Mouse (Mus musculus) liver, embryonic 14.5 days (tissue): ENCODE measurements around the gene Cnih2. TPM values are rescaled to one million over a fixed set of nuclear protein-coding genes. Genes with fewer than 3 reads are reported as not detected.

Experiments
- ATAC-seq: fragments of 200-750 bp; cut with Nextera tagmentation; 2 replicates; pipeline ENCODE4 v1.8.0; 2017; ENCODE audit warnings: moderate number of reproducible peaks, mild to moderate bottlenecking, moderate library complexity; ENCODE audit not compliant: insufficient read depth
- DNase-seq, 3 experiments: peaks; one replicate each; pipeline ENCODE4 v3.0.0-alpha.2; 2012 to 2013; ENCODE audit warnings: low read depth in 3 of 3, low spot score in 3 of 3
- H3K27ac ChIP-seq: fragments of 300-500 bp; sonication (generic); 2 replicates; pipeline ENCODE4 v1.5.1; 2014; ENCODE audit warnings: moderate library complexity, mild to moderate bottlenecking, control low read depth, inconsistent platforms
- H3K27me3 ChIP-seq: fragments of 300-500 bp; sonication (generic); 2 replicates; pipeline ENCODE4 v1.6.1; 2014; ENCODE audit warnings: mild to moderate bottlenecking, low read length, moderate library complexity; ENCODE audit not compliant: control insufficient read depth, insufficient read depth
- H3K36me3 ChIP-seq: fragments of 300-500 bp; sonication (generic); replicated peaks from 2 replicates; pipeline ENCODE4 v1.6.1; 2014; ENCODE audit warnings: low read depth; ENCODE audit not compliant: control insufficient read depth, insufficient read depth
- H3K4me1 ChIP-seq, 2 experiments: fragments of 200-500 bp in 1 of 2; fragments of 300-500 bp in 1 of 2; sonication (generic) in 1 of 2; replicated peaks; 2 replicates each; pipeline ENCODE4 v1.6.1; 2012 to 2014; ENCODE audit warnings: antibody characterized with exemption in 1 of 2, inconsistent platforms in 1 of 2, low read length in 1 of 2; ENCODE audit not compliant: control insufficient read depth in 2 of 2, insufficient read depth in 2 of 2
- H3K4me2 ChIP-seq: fragments of 300-500 bp; sonication (generic); 2 replicates; pipeline ENCODE4 v1.6.1; 2014; ENCODE audit warnings: low read depth, mild to moderate bottlenecking, control low read depth, moderate library complexity
- H3K4me3 ChIP-seq, 2 experiments: fragments of 200-500 bp in 1 of 2; fragments of 300-500 bp in 1 of 2; sonication (generic) in 1 of 2; 2 replicates each; pipeline ENCODE4 v1.5.1; 2012 to 2014; ENCODE audit warnings: low read depth in 2 of 2, low read length in 2 of 2, mild to moderate bottlenecking in 2 of 2, control low read depth in 1 of 2, inconsistent platforms in 1 of 2, moderate library complexity in 1 of 2; ENCODE audit not compliant: insufficient read depth in 1 of 2
- H3K9ac ChIP-seq: fragments of 300-500 bp; sonication (generic); replicated peaks from 2 replicates; pipeline ENCODE4 v1.6.1; 2014; ENCODE audit warnings: mild to moderate bottlenecking, control low read depth, moderate library complexity
- H3K9me3 ChIP-seq: fragments of 300-500 bp; sonication (generic); 2 replicates; pipeline ENCODE4 v1.6.1; 2016; ENCODE audit warnings: low read length, mixed read lengths; ENCODE audit not compliant: control insufficient read depth
- CTCF ChIP-seq: IDR thresholded peaks from 2 replicates; pipeline ENCODE4 v1.5.1; 2016; ENCODE audit warnings: antibody characterized with exemption, low read depth, control low read depth
- EP300 ChIP-seq: IDR thresholded peaks from 2 replicates; pipeline ENCODE4 v1.6.1; 2016; ENCODE audit warnings: antibody characterized with exemption, low read depth
- WGBS: fragments of 180-500 bp; shearing (Covaris S2); extraction: QIAGEN DNeasy Blood & Tissue Kit; methylation state at CpG from one replicate; pipeline ENCODE4 v1.1.7; 2014; ENCODE audit not compliant: insufficient replicate concordance; 5-methylcytosine and 5-hydroxymethylcytosine counted together
- polyA plus RNA-seq, 2 experiments: library from polyadenylated mRNA; depleted of rRNA in 1 of 2; stranded (reverse) in 1 of 2; unstranded in 1 of 2; fragments of >200 nt; fragmentation: Nextera tagmentation in 1 of 2; extraction: Ambion mirVana in 1 of 2; gene quantifications; 2 replicates each; pipeline versions ENCODE4 v1.2.1 to v1.2.3; 2012 to 2014

The Cnih2 gene
- polyA plus RNA-seq, 2 experiments: 0.50 to 0.63 TPM

GRCm38 (mm10) chr19:5106074-5106473, 7.8 kb upstream of the Cnih2 start:
- Histone ChIP-seq H3K27ac (peak overlapping the region; percentile 57), H3K9me3 (no peaks in the 10 kb centered on the region), H3K4me1 (peaks cover 4 to 11% of the 10 kb centered on the region in 2 experiments), H3K4me2 (peak overlapping the region; percentile 99), H3K27me3 (no peaks in the 10 kb centered on the region), H3K4me3 (peak overlapping the region; percentile 68 to 94), H3K9ac (peak overlapping the region; percentile 95), H3K36me3 (peaks cover 6% of the 10 kb centered on the region)
- TF ChIP-seq CTCF: no peak
- TF ChIP-seq EP300: no peak
- WGBS: 2% methylated on average over 9 of the region's 9 CpGs
- DNase-seq (no peak), ATAC-seq (no peak)

DNA sequence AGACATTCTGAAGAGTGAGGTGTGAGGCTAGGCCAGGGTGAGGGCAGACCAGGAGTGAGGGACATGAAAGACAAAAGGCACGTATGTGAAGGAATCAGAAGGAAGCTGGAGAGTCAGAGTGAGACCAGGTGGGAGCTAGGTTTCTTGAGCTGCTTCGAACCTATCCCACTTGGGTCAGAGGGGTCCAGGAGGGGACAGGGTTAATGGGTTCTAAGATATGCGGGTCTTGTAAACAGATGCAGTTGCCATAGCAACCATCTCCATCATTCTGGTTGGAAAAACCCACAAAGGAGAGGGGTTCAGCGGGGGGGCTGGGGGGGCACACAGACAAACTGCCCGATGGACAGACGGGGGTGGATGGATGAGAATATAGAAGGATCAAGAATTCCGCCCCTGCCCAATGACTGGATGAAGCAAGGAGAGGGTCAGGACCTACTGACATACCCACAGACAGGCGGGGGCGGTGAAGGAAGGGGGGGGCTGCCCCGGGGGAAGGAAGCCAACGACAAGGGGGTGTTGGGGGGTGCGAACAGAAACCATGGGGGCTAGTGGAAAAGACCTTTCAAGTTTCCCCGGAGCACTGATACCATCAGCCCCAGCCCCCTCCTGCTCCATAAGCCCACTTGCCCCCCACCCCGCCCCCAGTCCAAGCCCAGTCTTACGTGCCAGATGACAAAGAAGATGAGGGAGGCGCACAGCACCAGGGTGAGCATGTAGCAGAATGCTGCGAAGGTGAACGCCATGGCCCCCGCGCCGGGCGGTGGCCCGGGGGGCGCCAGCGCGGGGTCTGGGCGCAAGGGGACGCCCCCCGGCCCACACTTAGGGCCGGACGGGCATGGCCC, 579 bp downstream of the Cnih2 start:
- ATAC-seq: no peak
- peak overlapping the region; percentile 75 for H3K4me2 ChIP-seq
- no peaks in the 10 kb centered on the region for H3K9me3 ChIP-seq
- 0 out of 2 replicates have a peak overlapping the region, but pooled peaks have one; percentile 13 for H3K9ac ChIP-seq
- H3K27ac ChIP-seq: no peak overlapping the region
- H3K4me1 ChIP-seq: peaks cover 4 to 13% of the 10 kb centered on the region in 2 experiments
- H3K36me3 ChIP-seq: peaks cover 5% of the 10 kb centered on the region
- no peaks in the 10 kb centered on the region; the same call in none of the 2 replicates for H3K27me3 ChIP-seq
- no peak for DNase-seq
- peak overlapping the region in 1 of 2 experiments; percentile 43; a peak in 3 of 4 replicates for H3K4me3 ChIP-seq
- no peak for TF ChIP-seq EP300
- no peak for TF ChIP-seq CTCF
- 9% methylated on average over 27 of the region's 31 CpGs for WGBS

DNA sequence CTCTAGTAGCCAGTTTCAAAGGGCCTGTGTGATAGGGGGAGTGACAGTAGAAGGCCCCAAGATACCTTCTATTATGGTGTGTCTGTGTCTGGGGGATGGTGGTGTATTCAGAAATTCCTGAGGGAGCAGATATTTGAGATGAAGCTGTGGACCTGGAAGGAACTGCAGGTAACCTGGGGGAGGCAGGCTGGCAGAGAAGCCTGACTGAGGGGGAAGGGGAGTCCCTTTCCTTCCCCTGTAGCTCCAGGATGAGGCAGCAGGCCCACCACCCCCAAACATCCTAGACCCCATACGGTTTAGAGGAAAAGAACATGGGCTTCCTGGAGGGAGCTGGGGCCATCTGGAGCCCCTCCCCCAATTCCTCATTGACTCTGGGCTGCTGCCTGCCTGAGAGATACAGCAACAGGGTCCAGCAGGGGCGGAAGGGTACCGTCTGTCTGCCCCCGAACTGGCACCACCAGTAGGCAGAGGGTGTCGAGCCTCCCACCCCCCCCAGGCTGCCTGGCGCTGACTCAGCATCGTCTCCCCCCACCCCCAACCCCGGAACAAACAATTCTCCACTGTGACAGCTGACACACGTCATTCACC, 2.3 kb downstream of the Cnih2 start:
- Histone ChIP-seq H3K4me1 (peaks cover 4 to 13% of the 10 kb centered on the region in 2 experiments), H3K4me2 (no peak overlapping the region), H3K36me3 (peaks cover 3% of the 10 kb centered on the region), H3K9me3 (no peaks in the 10 kb centered on the region), H3K27ac (no peak overlapping the region), H3K27me3 (no peaks in the 10 kb centered on the region; the same call in none of the 2 replicates), H3K4me3 (no peak overlapping the region), H3K9ac (no peak overlapping the region)
- DNase-seq: no peak
- ATAC-seq: no peak
- WGBS: 4% methylated on average over 9 of the region's 9 CpGs
- no peak for TF ChIP-seq CTCF
- TF ChIP-seq EP300: no peak

DNA sequence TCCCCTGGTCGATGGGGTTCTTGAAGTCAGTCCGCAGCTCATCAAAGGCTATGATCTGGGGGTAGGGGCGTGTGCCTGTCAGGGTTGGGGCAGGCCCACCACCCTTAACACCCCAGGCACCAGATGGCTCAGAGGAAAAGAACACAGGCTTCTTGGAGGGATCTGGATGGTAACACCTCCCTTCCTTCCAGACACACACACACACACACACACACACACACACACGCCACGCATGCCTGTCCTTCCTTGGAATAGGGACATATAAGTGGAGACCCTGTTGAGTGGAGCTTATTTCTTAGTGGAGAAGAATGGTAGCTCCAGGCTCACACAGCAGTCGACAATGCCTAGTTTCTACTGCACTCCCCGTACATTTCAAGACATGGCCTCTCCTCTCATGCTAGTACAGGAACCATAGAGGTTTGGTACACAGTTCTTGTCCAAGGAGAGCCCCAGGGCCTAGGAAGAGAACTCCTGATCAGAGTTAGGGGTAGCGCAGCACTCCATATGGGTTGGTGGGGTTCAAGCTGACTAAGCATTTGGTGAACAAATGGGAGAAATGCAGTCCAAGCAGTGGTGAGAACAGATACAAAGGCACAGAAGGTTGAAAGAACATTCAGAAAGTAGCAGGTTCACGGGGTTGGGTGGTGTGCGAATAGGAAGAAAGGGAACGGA, 3.4 kb downstream of the Cnih2 start:
- no peak for ATAC-seq
- WGBS: 40% methylated on average over 11 of the region's 11 CpGs
- TF ChIP-seq CTCF (no peak), EP300 (no peak)

More for the DNA sequence above, 3.4 kb downstream of the Cnih2 start:
- Histone ChIP-seq H3K4me1 (peaks cover 4 to 13% of the 10 kb centered on the region in 2 experiments), H3K9me3 (no peaks in the 10 kb centered on the region), H3K36me3 (no peaks in the 10 kb centered on the region; the same call in 1 of the 2 replicates), H3K4me3 (no peak overlapping the region), H3K27me3 (no peaks in the 10 kb centered on the region; the same call in none of the 2 replicates), H3K4me2 (no peak overlapping the region), H3K9ac (no peak overlapping the region), H3K27ac (no peak overlapping the region)
- no peak for DNase-seq
